Mouse (Mus musculus) testis, adult 2 months (tissue): Measurements from ENCODE around the gene Gm9887. TPM values are rescaled to one million over a fixed set of nuclear protein-coding genes. Genes with fewer than 3 reads are reported as not detected.
"Not testable (repeated sequence)": the region's sequence is repeated elsewhere in the genome, so short reads cannot be mapped to it uniquely, and the experiment has no call there.

ENCODE experiments used
- H3K27ac ChIP-seq: fragments of 200-500 bp; 2 replicates; pipeline ENCODE4 v1.5.1; 2012; ENCODE audit warnings: low read depth, low read length; ENCODE audit not compliant: control insufficient read depth, insufficient read depth
- H3K27me3 ChIP-seq: fragments of 200-500 bp; 2 replicates; pipeline ENCODE4 v1.6.1; 2012; ENCODE audit warnings: mild to moderate bottlenecking, low read length, moderate library complexity; ENCODE audit not compliant: control insufficient read depth, insufficient read depth
- H3K36me3 ChIP-seq: fragments of 200-500 bp; 2 replicates; pipeline ENCODE4 v1.6.1; 2012; ENCODE audit warnings: mild to moderate bottlenecking, low read length; ENCODE audit not compliant: control insufficient read depth, insufficient read depth
- H3K4me1 ChIP-seq: fragments of 200-500 bp; 2 replicates; pipeline ENCODE4 v1.6.1; 2012; ENCODE audit warnings: low read length; ENCODE audit not compliant: control insufficient read depth, insufficient read depth
- H3K4me3 ChIP-seq: fragments of 200-500 bp; 2 replicates; pipeline ENCODE4 v1.5.1; 2012; ENCODE audit warnings: low read depth, mild to moderate bottlenecking, low read length, moderate library complexity, mixed read lengths; ENCODE audit not compliant: control insufficient read depth
- CTCF ChIP-seq: fragments of 200-500 bp; IDR thresholded peaks from 2 replicates; pipeline ENCODE4 v1.5.1; 2012; ENCODE audit warnings: low read depth, mild to moderate bottlenecking, inconsistent platforms, low read length, moderate library complexity; ENCODE audit not compliant: control insufficient read depth, insufficient read depth, insufficient replicate concordance
- POLR2A ChIP-seq: fragments of 200-500 bp; IDR thresholded peaks from 2 replicates; pipeline ENCODE4 v1.6.1; 2012; ENCODE audit warnings: low read depth, mild to moderate bottlenecking, inconsistent platforms, low read length, moderate library complexity; ENCODE audit not compliant: control insufficient read depth
- polyA plus RNA-seq: library from polyadenylated mRNA; depleted of rRNA; stranded (reverse); fragments of >200 nt; gene quantifications from 2 replicates; pipeline ENCODE4 v1.2.3, GENCODE M21; 2012

Gene Gm9887
- polyA plus RNA-seq, 1 experiment = 26.1 TPM

- Histone ChIP-seq H3K27me3 (no peaks in the 10 kb centered on the region), H3K36me3 (no peaks in the 10 kb centered on the region), H3K4me3 (no peak overlapping the region), H3K27ac (no peak overlapping the region), H3K4me1 (peaks cover 10% of the 10 kb centered on the region)
- TF ChIP-seq POLR2A (no peak), CTCF (no peak)
Observed at GRCm38 (mm10) chr12:69384606-69385005, 12.3 kb upstream of the Gm9887 start.

GRCm38 (mm10) chr12:69382880-69383279 lies 10.6 kb upstream of the Gm9887 start:
- no peak for TF ChIP-seq CTCF
- no peak for TF ChIP-seq POLR2A
- no peak overlapping the region for H3K4me3 ChIP-seq

GRCm38 (mm10) chr12:69378558-69379454 lies 6.5 kb upstream of the Gm9887 start:
- Histone ChIP-seq H3K27ac (peak overlapping the region; percentile 61; the same call in 1 of the 2 replicates), H3K4me3 (peak overlapping the region; percentile 70), H3K27me3 (no peaks in the 10 kb centered on the region), H3K36me3 (no peaks in the 10 kb centered on the region), H3K4me1 (peaks cover 7% of the 10 kb centered on the region)
- TF ChIP-seq POLR2A (no peak; the same call in 1 of the 2 replicates), CTCF (no peak)

More at GRCm38 (mm10) chr12:69382880-69383279, 10.6 kb upstream of the Gm9887 start:
- no peaks in the 10 kb centered on the region for H3K36me3 ChIP-seq
- peaks cover 4% of the 10 kb centered on the region for H3K4me1 ChIP-seq
- H3K27me3 ChIP-seq = no peaks in the 10 kb centered on the region
- no peak overlapping the region for H3K27ac ChIP-seq

- not testable (repeated sequence) for H3K27me3 ChIP-seq, H3K36me3 ChIP-seq, H3K27ac ChIP-seq
- Histone ChIP-seq H3K4me1 (peaks cover 14% of the 10 kb centered on the region), H3K4me3 (peak overlapping the region; percentile 3; the same call in 1 of the 2 replicates)
Observed at GRCm38 (mm10) chr12:69377636-69378035, 5.4 kb upstream of the Gm9887 start.

GRCm38 (mm10) chr12:69377188-69377587 lies 4.9 kb upstream of the Gm9887 start:
- H3K27ac ChIP-seq = no peak overlapping the region
- H3K36me3 ChIP-seq = peaks cover 3% of the 10 kb centered on the region
- TF ChIP-seq CTCF (no peak), POLR2A (no peak)
- H3K4me3 ChIP-seq = no peak overlapping the region
- peaks cover 14% of the 10 kb centered on the region for H3K4me1 ChIP-seq
- no peaks in the 10 kb centered on the region for H3K27me3 ChIP-seq

- Histone ChIP-seq H3K27ac (no peak overlapping the region), H3K4me3 (peak overlapping the region; percentile 8), H3K36me3 (peaks cover 3% of the 10 kb centered on the region), H3K27me3 (no peaks in the 10 kb centered on the region), H3K4me1 (peaks cover 14% of the 10 kb centered on the region)
- TF ChIP-seq POLR2A (no peak), CTCF (no peak)
Observed at GRCm38 (mm10) chr12:69376132-69376531, 3.9 kb upstream of the Gm9887 start.

GRCm38 (mm10) chr12:69373850-69374766 lies 1.9 kb upstream of the Gm9887 start:
- Histone ChIP-seq H3K4me3 (peak overlapping the region; percentile 63), H3K27ac (0 out of 2 replicates have a peak overlapping the region, but pooled peaks have one; percentile 3), H3K36me3 (peaks cover 3% of the 10 kb centered on the region), H3K27me3 (no peaks in the 10 kb centered on the region), H3K4me1 (peaks cover 11% of the 10 kb centered on the region)
- TF ChIP-seq CTCF = no peak
- TF ChIP-seq POLR2A = no peak
